Mouse (Mus musculus): ENCODE measurements around the gene Mrpl18. TPM values are rescaled to one million over a fixed set of nuclear protein-coding genes. Genes with fewer than 3 reads are reported as not detected.

Mrpl18 gene
- polyA plus RNA-seq, 1 experiment from 2014 or later = 188 TPM

DNA sequence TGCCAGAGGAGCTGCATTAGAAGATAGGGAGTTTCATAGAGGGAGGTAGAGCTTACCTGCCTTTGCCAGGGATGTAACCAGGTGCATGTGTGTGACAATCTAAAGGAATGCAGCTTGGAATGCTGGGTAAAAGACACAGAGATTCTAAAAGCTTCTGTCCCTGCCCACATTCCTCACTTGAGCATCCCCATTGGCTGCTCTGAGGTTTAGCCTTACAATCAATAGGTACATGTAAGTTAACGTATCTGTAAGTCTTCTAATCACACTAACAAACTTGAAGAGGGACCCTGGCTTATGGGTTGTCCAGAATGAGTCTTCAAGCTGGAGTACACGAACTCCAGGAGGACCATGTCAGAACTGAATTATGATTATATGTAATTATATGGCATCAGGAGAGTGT, 48.1 kb downstream of the Mrpl18 start, which contains the start of gene Mas1:
Gene Mas1 (minus strand): TSS at position 101 of the 400 bp plus-strand sequence.
- no peak within 1 kb of the TSS for H3K4me3 ChIP-seq (ENCODE audit: low read depth, low read length)
- DNase-seq (ENCODE audit: low spot score) (no peak), ATAC-seq (replicated peaks; ENCODE audit: insufficient number of reproducible peaks, low FRiP score, low TSS enrichment, low read depth) (no peak)
- H3K27ac ChIP-seq (replicated peaks; ENCODE audit: low read depth, low read length) = no peak within 1 kb of the TSS
- H3K4me2 ChIP-seq (ENCODE audit: low read depth, low read length) = no peak within 1 kb of the TSS
- H3K4me1 ChIP-seq (ENCODE audit: control insufficient read depth, insufficient read depth, low read length) = no peaks in the 10 kb centered on the region
- H3K9me3 ChIP-seq (replicated peaks; ENCODE audit: control insufficient read depth, low read length) = no peaks in the 10 kb centered on the region
- no peak within 1 kb of the TSS; the same call in 1 of the 2 replicates for H3K9ac ChIP-seq (replicated peaks; ENCODE audit: low read length)
- no peaks in the 10 kb centered on the region for H3K27me3 ChIP-seq (ENCODE audit: control insufficient read depth, insufficient read depth, low read length)
- no peaks in the 10 kb centered on the region for H3K36me3 ChIP-seq (replicated peaks; ENCODE audit: control insufficient read depth, insufficient read depth, low read depth, low read length)
- 36% methylated on average over 2 of the region's 2 CpGs for WGBS

- Histone ChIP-seq H3K36me3 (replicated peaks; ENCODE audit: control insufficient read depth, insufficient read depth, low read depth, low read length) (no peaks in the 10 kb centered on the region), H3K4me1 (ENCODE audit: control insufficient read depth, insufficient read depth, low read length) (no peaks in the 10 kb centered on the region), H3K27me3 (ENCODE audit: control insufficient read depth, insufficient read depth, low read length) (no peaks in the 10 kb centered on the region), H3K27ac (replicated peaks; ENCODE audit: low read depth, low read length) (no peak overlapping the region), H3K9ac (replicated peaks; ENCODE audit: low read length) (no peak overlapping the region), H3K9me3 (replicated peaks; ENCODE audit: control insufficient read depth, low read length) (no peaks in the 10 kb centered on the region), H3K4me2 (ENCODE audit: low read depth, low read length) (no peak overlapping the region), H3K4me3 (ENCODE audit: low read depth, low read length) (no peak overlapping the region)
- DNase-seq (ENCODE audit: low spot score) (no peak), ATAC-seq (replicated peaks; ENCODE audit: insufficient number of reproducible peaks, low FRiP score, low TSS enrichment, low read depth) (no peak)
- 86% methylated on average over 10 of the region's 10 CpGs for WGBS
These were observed 49.3 kb downstream of the Mrpl18 start for GRCm38 (mm10) chr17:12866853-12867252.

GRCm38 (mm10) chr17:12865407-12865806, 50.7 kb downstream of the Mrpl18 start:
- DNase-seq (ENCODE audit: low spot score) (no peak), ATAC-seq (replicated peaks; ENCODE audit: insufficient number of reproducible peaks, low FRiP score, low TSS enrichment, low read depth) (no peak)
- Histone ChIP-seq H3K9ac (replicated peaks; ENCODE audit: low read length) (no peak overlapping the region), H3K36me3 (replicated peaks; ENCODE audit: control insufficient read depth, insufficient read depth, low read depth, low read length) (no peaks in the 10 kb centered on the region), H3K27ac (replicated peaks; ENCODE audit: low read depth, low read length) (no peak overlapping the region), H3K9me3 (replicated peaks; ENCODE audit: control insufficient read depth, low read length) (no peaks in the 10 kb centered on the region), H3K4me3 (ENCODE audit: low read depth, low read length) (no peak overlapping the region), H3K27me3 (ENCODE audit: control insufficient read depth, insufficient read depth, low read length) (no peaks in the 10 kb centered on the region), H3K4me1 (ENCODE audit: control insufficient read depth, insufficient read depth, low read length) (no peaks in the 10 kb centered on the region), H3K4me2 (ENCODE audit: low read depth, low read length) (no peak overlapping the region)
- 66% methylated on average over 3 of the region's 3 CpGs for WGBS

GRCm38 (mm10) chr17:12864111-12864510, 52.0 kb downstream of the Mrpl18 start:
- H3K4me1 ChIP-seq (ENCODE audit: control insufficient read depth, insufficient read depth, low read length) = no peaks in the 10 kb centered on the region
- no peaks in the 10 kb centered on the region for H3K9me3 ChIP-seq (replicated peaks; ENCODE audit: control insufficient read depth, low read length)
- no peak for ATAC-seq (replicated peaks; ENCODE audit: insufficient number of reproducible peaks, low FRiP score, low TSS enrichment, low read depth)
- no peak overlapping the region for H3K27ac ChIP-seq (replicated peaks; ENCODE audit: low read depth, low read length)
- no peak overlapping the region for H3K4me2 ChIP-seq (ENCODE audit: low read depth, low read length)
- H3K9ac ChIP-seq (replicated peaks; ENCODE audit: low read length) = no peak overlapping the region
- no peaks in the 10 kb centered on the region for H3K36me3 ChIP-seq (replicated peaks; ENCODE audit: control insufficient read depth, insufficient read depth, low read depth, low read length)
- no peaks in the 10 kb centered on the region for H3K27me3 ChIP-seq (ENCODE audit: control insufficient read depth, insufficient read depth, low read length)
- DNase-seq (ENCODE audit: low spot score) = no peak
- H3K4me3 ChIP-seq (ENCODE audit: low read depth, low read length) = no peak overlapping the region

Small RNA genes within 50 kb of the gene (microRNA-seq; reads per million reads assigned to microRNA genes)
- not detected for gene Gm24085 (ENCODE audit: borderline number of aligned reads)

Other genes starting within 250 kb of the Mrpl18 start
- not detected in 2 replicates for gene Slc22a1, start 240.5 kb downstream of the Mrpl18 start, polyA plus RNA-seq (2014; fragmentation: Nextera tagmentation; extraction: Ambion mirVana)
- gene Igf2r, start 146.7 kb downstream of the Mrpl18 start, polyA plus RNA-seq (2014; fragmentation: Nextera tagmentation; extraction: Ambion mirVana) = 19.4 and 19.6 TPM in 2 replicates
- 0.18 and 0.42 TPM in 2 replicates for gene Mas1, start 48.2 kb downstream of the Mrpl18 start, polyA plus RNA-seq (2014; fragmentation: Nextera tagmentation; extraction: Ambion mirVana)
- not detected in 2 replicates for gene Mrgprh, start 40.3 kb downstream of the Mrpl18 start, polyA plus RNA-seq (2014; fragmentation: Nextera tagmentation; extraction: Ambion mirVana)
- 1.6 and 2.3 TPM in 2 replicates for gene Pnldc1, start 6.1 kb downstream of the Mrpl18 start, polyA plus RNA-seq (2014; fragmentation: Nextera tagmentation; extraction: Ambion mirVana)
- gene Tcp1, start 644 bp downstream of the Mrpl18 start, polyA plus RNA-seq (2014; fragmentation: Nextera tagmentation; extraction: Ambion mirVana) = 644 and 679 TPM in 2 replicates
- gene Acat3, start 24.3 kb upstream of the Mrpl18 start, polyA plus RNA-seq (2014; fragmentation: Nextera tagmentation; extraction: Ambion mirVana) = 0.56 and 1.00 TPM in 2 replicates
- gene Acat2, start 44.4 kb upstream of the Mrpl18 start, polyA plus RNA-seq (2014; fragmentation: Nextera tagmentation; extraction: Ambion mirVana) = 291 and 296 TPM in 2 replicates
- 151 and 158 TPM in 2 replicates for gene Wtap, start 77.8 kb upstream of the Mrpl18 start, polyA plus RNA-seq (2014; fragmentation: Nextera tagmentation; extraction: Ambion mirVana)
- 89.6 and 97.7 TPM in 2 replicates for gene Sod2, start 90.5 kb upstream of the Mrpl18 start, polyA plus RNA-seq (2014; fragmentation: Nextera tagmentation; extraction: Ambion mirVana)
- gene Gpr31b, start 136.0 kb upstream of the Mrpl18 start, polyA plus RNA-seq (2014; fragmentation: Nextera tagmentation; extraction: Ambion mirVana) = not detected in 2 replicates
- gene Tcp10b, start 144.8 kb upstream of the Mrpl18 start, polyA plus RNA-seq (2014; fragmentation: Nextera tagmentation; extraction: Ambion mirVana) = not detected in 2 replicates
- not detected in 2 replicates for gene Unc93a, start 215.5 kb upstream of the Mrpl18 start, polyA plus RNA-seq (2014; fragmentation: Nextera tagmentation; extraction: Ambion mirVana)

All from embryonic facial prominence, embryonic 11.5 days (tissue).